Mouse (Mus musculus): ENCODE measurements around the gene Metap1.
"Not testable (repeated sequence)": the region's sequence is repeated elsewhere in the genome, so short reads cannot be mapped to it uniquely, and the experiment has no call there.

Gene Metap1

DNA sequence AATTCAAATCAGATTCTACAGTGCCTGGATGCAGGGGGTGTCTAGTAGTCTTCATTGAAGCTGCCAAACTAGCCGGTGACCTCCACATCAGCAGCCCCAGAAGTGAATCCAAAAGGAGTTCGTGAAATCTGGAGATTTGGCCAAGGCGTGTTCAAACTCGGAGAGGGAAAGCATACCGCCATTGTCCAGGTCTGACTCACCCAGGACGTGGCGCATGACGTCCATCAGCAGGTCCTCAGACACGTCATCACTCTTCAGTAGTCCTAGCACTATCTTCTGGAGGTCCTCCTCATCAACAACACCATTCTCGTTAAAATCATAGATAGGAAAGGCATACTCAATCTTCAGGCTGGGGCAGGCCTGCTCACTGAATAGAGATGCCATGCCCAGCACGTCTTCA is 14.4 kb upstream of the Metap1 start:
- no peak for DNase-seq (ENCODE audit: low read depth, low spot score)

DNA sequence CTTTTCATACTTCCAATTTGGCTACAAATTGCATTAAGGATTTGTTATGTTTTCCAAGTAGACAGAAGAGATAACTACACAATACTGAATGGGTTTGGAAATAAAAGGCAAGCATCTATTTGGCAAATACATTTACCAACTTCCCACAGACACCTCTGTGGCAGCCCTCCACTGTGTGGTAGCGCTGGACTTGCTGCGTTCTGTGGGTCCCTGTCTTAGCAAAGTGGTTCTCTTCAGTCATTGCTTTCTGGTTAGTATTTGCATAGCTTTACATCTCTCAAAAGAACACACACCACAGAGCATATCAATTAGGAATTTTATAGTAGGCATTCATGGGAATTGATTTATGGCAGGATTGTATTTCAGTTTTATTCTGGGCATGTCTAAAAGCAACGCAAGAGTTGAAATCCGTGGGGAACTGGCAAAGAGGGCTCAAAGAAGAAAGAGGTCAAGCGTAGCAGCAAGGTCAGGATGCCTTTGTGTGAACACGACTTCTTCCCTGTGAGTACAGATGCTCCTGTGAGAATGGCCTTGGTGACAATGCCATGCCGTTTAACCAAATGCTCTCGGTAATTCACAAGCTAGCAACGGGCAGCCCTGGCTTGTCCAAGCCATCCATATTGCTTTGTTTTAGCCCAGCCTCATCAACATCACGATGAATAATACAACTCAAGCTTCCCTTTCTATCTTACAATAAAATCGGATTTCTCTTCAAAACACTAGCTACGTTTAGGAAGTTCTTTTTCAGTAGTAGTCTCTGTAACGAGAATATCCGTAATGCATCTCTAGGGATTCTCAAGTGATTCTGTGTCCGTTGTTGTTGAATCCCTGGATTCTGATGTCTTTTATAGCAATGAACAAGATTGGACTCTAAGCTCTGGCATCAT is 10.8 kb upstream of the Metap1 start:
- no peak for DNase-seq (ENCODE audit: low read depth, low spot score)

GRCm38 (mm10) chr3:138498731-138499130 is 9.4 kb upstream of the Metap1 start:
- DNase-seq (ENCODE audit: low read depth, low spot score): no peak

- peak; percentile 41 for DNase-seq (ENCODE audit: low read depth, low spot score)
Measured at GRCm38 (mm10) chr3:138495166-138496145, 6.1 kb upstream of the Metap1 start.

DNA sequence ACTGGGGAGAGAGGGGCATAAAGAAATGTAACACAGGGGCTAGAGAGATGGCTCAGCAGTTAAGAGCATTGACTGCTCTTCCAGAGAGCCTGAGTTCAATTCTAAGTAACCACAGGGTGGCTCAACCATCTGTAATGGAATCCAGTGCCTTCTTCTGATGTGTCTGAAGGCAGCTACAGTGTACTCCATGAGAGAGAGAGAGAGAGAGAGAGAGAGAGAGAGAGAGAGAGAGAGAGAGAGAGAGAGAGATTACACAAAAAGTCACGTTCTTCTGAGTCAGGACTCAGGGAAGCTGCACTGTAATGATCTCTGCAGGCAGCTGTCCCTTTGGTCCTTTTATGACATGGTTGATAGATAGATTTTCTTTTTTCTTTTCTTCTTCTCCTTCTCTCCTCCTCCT is 5.2 kb upstream of the Metap1 start:
- no peak for DNase-seq (ENCODE audit: low read depth, low spot score)

GRCm38 (mm10) chr3:138493668-138494067 is 4.4 kb upstream of the Metap1 start:
- no peak for DNase-seq (ENCODE audit: low read depth, low spot score)

- no peak for DNase-seq (ENCODE audit: low read depth, low spot score)
Measured at GRCm38 (mm10) chr3:138490034-138490337, 671 bp upstream of the Metap1 start.

- no peak for DNase-seq (ENCODE audit: low read depth, low spot score)
Measured at GRCm38 (mm10) chr3:138488584-138489326, 560 bp downstream of the Metap1 start.

GRCm38 (mm10) chr3:138483240-138483639 is 6.1 kb downstream of the Metap1 start:
- no peak for DNase-seq (ENCODE audit: low read depth, low spot score)

- DNase-seq (ENCODE audit: low read depth, low spot score): no peak
Measured at GRCm38 (mm10) chr3:138481526-138482284, 7.6 kb downstream of the Metap1 start.

DNA sequence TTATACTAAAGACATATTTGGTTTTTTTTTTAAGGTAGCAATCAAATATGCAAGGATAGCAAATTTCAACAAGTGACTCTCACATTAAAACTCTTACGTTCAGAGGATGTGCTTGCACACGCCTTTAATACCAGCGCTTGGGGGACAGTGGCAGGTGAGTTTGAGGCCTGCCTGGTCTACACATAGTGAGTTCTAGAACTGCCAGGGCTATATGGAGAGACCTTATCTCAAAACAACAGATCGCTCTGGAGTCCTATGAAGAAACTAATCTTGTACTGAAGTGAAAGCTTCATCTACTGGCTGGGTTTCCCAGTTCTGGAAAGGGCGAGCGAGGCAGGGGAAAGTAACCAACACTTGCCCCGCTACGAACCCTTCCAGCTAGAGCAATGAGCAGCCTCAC is 9.8 kb downstream of the Metap1 start:
- DNase-seq (ENCODE audit: low read depth, low spot score): no peak

DNA sequence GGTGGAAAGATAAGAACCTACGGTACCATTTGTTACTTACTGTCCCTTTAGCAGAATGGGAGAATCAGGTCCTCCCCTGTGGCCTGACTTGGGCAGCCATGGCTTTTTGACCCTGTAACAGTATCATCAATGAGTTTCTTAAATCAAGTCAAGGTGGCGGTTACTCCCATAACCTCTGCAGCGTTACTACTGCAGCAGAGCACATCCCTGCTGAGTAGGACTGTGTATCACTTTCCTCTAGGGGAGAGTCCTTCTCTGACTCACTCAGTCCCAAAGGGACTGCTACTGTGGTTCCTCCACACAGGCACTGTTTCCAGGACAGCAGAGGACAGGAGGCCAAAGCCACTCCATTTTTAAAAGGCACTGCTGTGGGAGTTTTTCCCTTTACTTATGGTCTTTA is 18.2 kb downstream of the Metap1 start:
- DNase-seq (ENCODE audit: low read depth, low spot score): no peak

DNA sequence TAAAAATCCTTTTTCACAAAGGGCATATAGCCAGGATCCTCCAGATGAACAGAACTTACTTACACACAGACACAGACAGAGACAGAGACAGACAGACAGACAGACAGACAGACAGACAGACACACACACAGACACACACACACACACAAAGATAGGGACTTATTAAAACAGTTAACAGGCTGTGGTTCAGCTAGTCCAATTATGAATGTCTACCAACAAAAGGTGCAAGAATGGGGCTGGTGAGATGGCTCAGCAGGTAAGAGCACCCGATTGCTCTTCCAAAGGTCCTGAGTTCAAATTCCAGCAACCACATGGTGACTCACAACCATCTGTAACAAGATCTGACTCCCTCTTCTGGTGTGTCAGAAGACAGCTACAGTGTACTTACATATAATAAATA is 22.7 kb downstream of the Metap1 start:
- DNase-seq (ENCODE audit: low read depth, low spot score): not testable (repeated sequence)

DNA sequence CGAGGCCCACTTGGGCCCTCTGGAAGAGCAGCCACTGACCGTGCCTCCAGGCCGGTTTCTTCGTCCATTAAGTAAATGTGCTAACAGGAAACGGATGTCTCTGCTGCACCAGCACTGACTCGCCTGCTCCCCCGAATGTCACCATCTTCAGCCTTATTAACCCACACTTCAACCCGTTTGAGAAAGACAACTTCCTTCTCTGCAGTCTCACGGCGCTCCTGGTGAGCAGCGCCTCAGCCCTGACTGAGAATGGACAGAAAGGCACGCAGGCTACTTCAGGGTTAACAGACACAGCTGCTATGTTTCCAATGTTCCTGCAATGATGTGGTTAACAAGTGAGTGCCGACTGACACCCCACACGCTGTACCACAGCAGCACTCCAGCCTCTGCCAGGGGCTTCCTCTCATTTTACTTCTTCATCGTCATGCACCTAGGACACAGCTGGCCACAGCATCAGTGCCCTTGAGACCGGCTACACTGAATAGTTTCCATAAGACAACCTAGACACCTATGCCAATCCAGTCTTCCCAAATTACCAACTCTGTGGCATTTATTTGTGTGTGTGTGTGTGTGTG is 24.7 kb downstream of the Metap1 start:
- no peak for DNase-seq (ENCODE audit: low read depth, low spot score)

DNA sequence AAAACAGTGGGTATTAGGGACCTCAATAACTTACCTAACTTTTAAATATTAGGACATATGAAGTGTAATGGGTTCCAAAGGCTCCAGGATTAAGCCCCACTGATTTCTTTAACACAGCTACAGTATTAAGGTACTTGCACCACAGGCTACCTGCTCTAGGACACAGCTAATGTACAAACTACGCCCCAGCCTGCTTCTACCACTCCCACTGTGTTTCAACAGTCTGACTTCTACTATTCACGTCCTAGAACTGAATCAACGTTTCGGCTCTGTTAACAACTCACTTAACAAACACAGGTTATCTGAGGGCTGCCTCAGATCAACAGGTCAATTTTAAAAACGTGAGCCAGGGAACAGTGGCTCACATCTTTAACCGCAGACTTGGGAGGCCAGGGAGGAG is 25.5 kb downstream of the Metap1 start:
- DNase-seq (ENCODE audit: low read depth, low spot score): no peak

GRCm38 (mm10) chr3:138463137-138463536 is 26.2 kb downstream of the Metap1 start:
- DNase-seq (ENCODE audit: low read depth, low spot score): peak; percentile 23

DNA sequence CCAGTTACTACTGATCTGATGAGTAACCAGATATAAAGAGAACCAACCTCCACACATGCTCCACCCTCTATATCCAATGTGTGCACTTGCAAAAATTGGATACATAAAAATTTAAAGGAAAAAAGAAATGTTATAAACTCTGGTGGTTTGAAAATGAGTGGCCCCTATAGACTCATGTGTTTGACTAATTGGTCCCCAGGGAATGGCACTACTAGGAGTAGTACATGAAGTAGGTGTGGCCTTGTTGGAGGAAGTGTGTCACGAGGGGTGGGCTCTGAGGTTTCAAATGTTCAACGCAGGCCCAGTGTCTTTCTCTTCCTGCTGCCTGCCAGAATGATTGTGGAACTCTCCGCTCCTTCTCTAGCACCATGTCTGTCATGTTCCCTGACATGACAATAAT is 27.5 kb downstream of the Metap1 start:
- no peak for DNase-seq (ENCODE audit: low read depth, low spot score)

DNA sequence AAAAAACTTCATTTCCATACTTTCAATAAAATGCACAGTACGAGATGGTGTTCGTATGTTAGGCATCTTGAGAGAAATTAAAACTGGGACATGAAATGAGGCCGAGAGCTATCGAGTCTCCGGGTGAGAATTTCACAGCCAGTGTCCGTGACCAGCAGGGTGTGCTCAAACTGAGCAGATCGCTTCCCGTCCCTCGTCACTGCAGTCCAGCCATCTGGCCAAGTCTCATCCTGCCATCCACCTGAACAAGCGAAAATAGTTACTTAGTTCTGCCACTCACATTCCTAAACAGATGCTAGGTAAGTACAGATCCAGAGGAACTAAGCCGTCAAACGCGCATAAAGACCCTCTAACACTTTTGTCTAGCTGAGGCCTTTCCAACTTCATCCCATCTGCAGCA is 29.1 kb downstream of the Metap1 start:
- peak; percentile 27 for DNase-seq (ENCODE audit: low read depth, low spot score)

DNA sequence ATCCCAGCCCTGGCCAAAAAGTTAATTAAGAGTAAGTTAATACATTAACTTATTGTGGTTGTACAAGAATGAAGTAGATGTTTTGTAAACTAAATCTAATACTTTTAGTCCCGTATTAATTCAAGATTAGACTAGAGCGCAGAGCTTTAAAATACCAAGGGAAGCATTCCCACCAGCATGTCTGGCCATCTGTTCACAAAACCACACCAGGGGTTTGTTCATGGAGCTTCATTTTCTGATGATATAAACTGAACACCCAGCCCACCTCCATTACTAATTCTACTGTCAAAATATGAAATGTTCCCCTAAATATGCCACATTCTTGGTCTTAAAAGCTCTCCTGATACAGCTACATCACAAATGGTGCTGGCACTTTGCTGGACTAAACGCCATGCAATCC is 30.9 kb downstream of the Metap1 start:
- peak; percentile 12 for DNase-seq (ENCODE audit: low read depth, low spot score)

- no peak for DNase-seq (ENCODE audit: low read depth, low spot score)
Measured at GRCm38 (mm10) chr3:138454711-138455435, 34.4 kb downstream of the Metap1 start.
